Mouse (Mus musculus) liver, embryonic 14.5 days (tissue): Measurements from ENCODE around the gene Pprc1.

Experiments
- CTCF ChIP-seq: IDR thresholded peaks from 2 replicates; pipeline ENCODE4 v1.5.1; 2016; ENCODE audit warnings: antibody characterized with exemption, low read depth, control low read depth
- EP300 ChIP-seq: IDR thresholded peaks from 2 replicates; pipeline ENCODE4 v1.6.1; 2016; ENCODE audit warnings: antibody characterized with exemption, low read depth

DNA sequence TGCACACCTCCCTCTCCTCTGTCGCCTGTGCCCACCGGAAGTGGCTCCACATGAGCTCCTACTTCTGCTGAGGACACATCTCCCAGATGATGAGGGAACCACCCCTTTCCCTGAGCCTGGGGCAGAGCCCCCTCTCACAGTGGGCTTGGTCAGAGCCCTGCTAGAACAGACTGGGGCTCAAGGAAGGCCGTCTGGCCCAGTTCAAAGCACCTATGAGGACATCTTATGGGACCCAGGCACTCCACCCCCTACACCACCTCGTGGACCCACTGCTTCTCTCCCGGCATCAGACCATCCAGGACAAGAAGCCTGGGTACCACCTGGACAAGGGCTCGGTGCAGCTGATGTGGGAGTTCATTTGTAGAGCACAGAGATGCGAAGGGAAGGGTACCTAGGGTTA, 39.0 kb upstream of the Pprc1 start:
- TF ChIP-seq CTCF (no peak), EP300 (no peak)
